Mouse (Mus musculus): ENCODE measurements around the gene Cd164l2. TPM values are rescaled to one million over a fixed set of nuclear protein-coding genes. Genes with fewer than 3 reads are reported as not detected.
A peak's percentile ranks its signal among the peaks of the same experiment; 100 is the strongest.

Cd164l2 gene
- polyA plus RNA-seq, 1 experiment from 2014 or later = 0.67 TPM

DNA sequence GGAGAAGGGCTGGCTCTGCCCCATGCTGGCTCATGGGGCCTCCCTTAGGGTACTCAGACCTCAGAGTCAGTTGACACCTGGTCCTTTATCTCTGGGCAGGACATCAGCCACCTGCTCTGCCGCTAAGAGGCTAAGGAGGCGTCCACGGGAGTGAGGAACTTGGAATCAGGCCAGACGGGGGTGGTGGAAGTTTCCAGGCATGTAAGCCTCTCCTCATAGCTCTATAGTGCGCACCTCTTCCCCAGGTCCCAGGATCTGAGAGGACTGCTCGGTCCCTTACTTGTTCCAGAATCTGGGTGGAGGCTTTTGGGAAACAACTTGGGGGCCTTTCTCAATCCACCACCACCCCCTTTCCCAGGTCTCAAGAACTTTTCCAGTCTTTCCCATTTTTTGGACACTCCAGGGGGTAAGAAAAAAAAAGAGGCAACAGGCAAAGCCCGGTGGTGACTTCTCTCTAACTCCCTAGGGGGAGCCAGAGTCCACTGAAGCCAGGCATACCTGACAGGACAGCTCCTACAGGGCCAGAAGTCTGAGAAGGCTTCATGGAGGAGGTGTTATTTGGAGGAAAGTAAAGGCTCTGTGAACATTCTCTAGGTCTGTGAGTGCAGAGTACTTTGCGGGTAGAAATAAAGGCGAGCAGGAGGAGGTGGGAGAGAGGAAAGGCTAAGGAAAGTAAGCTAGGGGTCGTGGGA is 21.5 kb downstream of the Cd164l2 start:
- peaks cover 5% of the 10 kb centered on the region; the same call in 1 of the 2 replicates for H3K4me1 ChIP-seq (replicated peaks)
- no peaks in the 10 kb centered on the region for H3K9me3 ChIP-seq
- H3K4me3 ChIP-seq (replicated peaks) = no peak overlapping the region
- ATAC-seq = no peak
- 39% methylated on average over 10 of the region's 10 CpGs for WGBS
- peaks cover 4% of the 10 kb centered on the region; the same call in 1 of the 2 replicates for H3K27me3 ChIP-seq
- H3K36me3 ChIP-seq = no peaks in the 10 kb centered on the region
- H3K27ac ChIP-seq = no peak overlapping the region
- no peak overlapping the region for H3K9ac ChIP-seq (replicated peaks)
- no peak overlapping the region for H3K4me2 ChIP-seq (replicated peaks)

DNA sequence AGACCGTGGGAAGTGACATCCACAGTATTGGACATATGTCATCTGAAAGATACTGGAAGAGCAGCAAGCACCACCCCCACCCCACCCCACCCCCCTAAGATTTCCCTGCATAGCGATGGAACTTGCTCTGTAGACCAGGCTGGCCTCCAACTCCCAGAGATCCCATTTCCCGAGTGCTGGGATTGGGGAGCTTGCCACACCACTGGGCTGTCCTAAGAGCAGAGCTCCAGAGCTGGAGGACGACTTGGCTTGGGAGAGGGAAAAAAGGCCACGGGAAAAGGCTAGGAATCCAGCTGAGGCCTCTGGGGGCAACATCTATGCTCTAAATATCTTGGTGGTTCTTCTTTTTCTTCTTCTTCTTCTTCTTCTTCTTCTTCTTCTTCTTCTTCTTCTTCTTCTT is 22.8 kb downstream of the Cd164l2 start:
- no peak overlapping the region for H3K4me2 ChIP-seq (replicated peaks)
- no peak overlapping the region for H3K9ac ChIP-seq (replicated peaks)
- H3K9me3 ChIP-seq = no peaks in the 10 kb centered on the region
- no peak overlapping the region for H3K4me3 ChIP-seq (replicated peaks)
- peaks cover 16% of the 10 kb centered on the region for H3K27me3 ChIP-seq
- 66% methylated on average over 5 of the region's 5 CpGs for WGBS
- no peaks in the 10 kb centered on the region for H3K36me3 ChIP-seq
- peaks cover 3% of the 10 kb centered on the region; the same call in 1 of the 2 replicates for H3K4me1 ChIP-seq (replicated peaks)
- ATAC-seq = no peak
- H3K27ac ChIP-seq = no peak overlapping the region

- ATAC-seq = no peak
- Histone ChIP-seq H3K27ac (no peak overlapping the region), H3K4me3 (replicated peaks) (no peak overlapping the region), H3K36me3 (no peaks in the 10 kb centered on the region), H3K9me3 (no peaks in the 10 kb centered on the region), H3K4me2 (replicated peaks) (no peak overlapping the region), H3K4me1 (replicated peaks) (peaks cover 2% of the 10 kb centered on the region; the same call in 1 of the 2 replicates), H3K27me3 (peaks cover 22% of the 10 kb centered on the region), H3K9ac (replicated peaks) (no peak overlapping the region)
- 78% methylated on average over 5 of the region's 5 CpGs for WGBS
Observed at GRCm38 (mm10) chr4:133235415-133235814, 23.5 kb downstream of the Cd164l2 start.

- Histone ChIP-seq H3K9me3 (no peaks in the 10 kb centered on the region), H3K4me3 (replicated peaks) (no peak overlapping the region), H3K27me3 (peaks cover 46% of the 10 kb centered on the region), H3K4me1 (replicated peaks) (peaks cover 15% of the 10 kb centered on the region), H3K9ac (replicated peaks) (no peak overlapping the region), H3K27ac (no peak overlapping the region), H3K4me2 (replicated peaks) (no peak overlapping the region), H3K36me3 (no peaks in the 10 kb centered on the region)
- no peak for ATAC-seq
- 90% methylated on average over 4 of the region's 4 CpGs for whole genome bisulfite sequencing
Observed at GRCm38 (mm10) chr4:133237911-133238310, 26.0 kb downstream of the Cd164l2 start.

DNA sequence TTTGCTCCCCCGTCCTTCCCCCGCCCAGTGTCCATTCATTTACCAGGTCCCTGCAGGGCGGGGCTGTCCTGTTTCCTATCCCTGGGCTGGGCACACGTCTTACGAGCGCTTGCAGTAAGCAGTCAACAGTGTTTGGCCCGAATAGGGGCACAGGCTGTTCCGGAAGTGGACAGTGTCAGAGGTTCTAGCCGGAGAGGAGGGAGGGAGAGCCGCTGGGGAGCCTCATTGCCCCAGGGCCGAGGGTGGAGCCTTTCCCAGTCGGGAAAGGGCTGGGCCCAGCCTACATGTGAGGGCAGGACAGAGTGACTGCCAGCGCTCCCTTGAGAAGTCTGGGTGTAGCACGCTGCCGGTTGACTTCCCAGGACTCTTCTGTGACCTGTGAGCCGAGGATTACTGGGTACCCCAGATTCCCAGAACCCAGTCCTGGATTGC is 28.6 kb downstream of the Cd164l2 start, which contains the start of gene Map3k6:
Gene Map3k6 (plus strand): TSS at position 329 of the 432 bp plus-strand sequence.
- Histone ChIP-seq H3K9me3 (no peaks in the 10 kb centered on the region), H3K4me2 (replicated peaks) (peak within 1 kb of the TSS; percentile 81), H3K9ac (replicated peaks) (peak within 1 kb of the TSS; percentile 64), H3K4me1 (replicated peaks) (peaks cover 15% of the 10 kb centered on the region), H3K36me3 (no peaks in the 10 kb centered on the region), H3K27me3 (peaks cover 71% of the 10 kb centered on the region), H3K4me3 (replicated peaks) (peak within 1 kb of the TSS; percentile 50), H3K27ac (no peak within 1 kb of the TSS)
- peak; percentile 31 for ATAC-seq
- 3% methylated on average over 16 of the region's 16 CpGs for WGBS

GRCm38 (mm10) chr4:133240934-133241908 is 29.3 kb downstream of the Cd164l2 start:
- H3K9ac ChIP-seq (replicated peaks) = peak overlapping the region; percentile 64
- H3K4me1 ChIP-seq (replicated peaks) = peaks cover 15% of the 10 kb centered on the region
- peaks cover 78% of the 10 kb centered on the region for H3K27me3 ChIP-seq
- peak overlapping the region; percentile 81 for H3K4me2 ChIP-seq (replicated peaks)
- under 1% methylated on average over 73 of the region's 78 CpGs for WGBS
- H3K36me3 ChIP-seq = no peaks in the 10 kb centered on the region
- peak; percentile 94 for ATAC-seq
- no peak overlapping the region for H3K27ac ChIP-seq
- H3K9me3 ChIP-seq = no peaks in the 10 kb centered on the region
- peak overlapping the region; percentile 50 for H3K4me3 ChIP-seq (replicated peaks)

GRCm38 (mm10) chr4:133241910-133242309 is 30.0 kb downstream of the Cd164l2 start:
- 38% methylated on average over 11 of the region's 11 CpGs for WGBS
- Histone ChIP-seq H3K4me2 (replicated peaks) (peak overlapping the region; percentile 81), H3K27ac (no peak overlapping the region), H3K27me3 (peaks cover 80% of the 10 kb centered on the region), H3K4me3 (replicated peaks) (peak overlapping the region; percentile 50), H3K9ac (replicated peaks) (no peak overlapping the region), H3K36me3 (no peaks in the 10 kb centered on the region), H3K4me1 (replicated peaks) (peaks cover 15% of the 10 kb centered on the region), H3K9me3 (no peaks in the 10 kb centered on the region)
- 0 out of 2 replicates have a peak, but pooled peaks have one; percentile 3 for ATAC-seq

DNA sequence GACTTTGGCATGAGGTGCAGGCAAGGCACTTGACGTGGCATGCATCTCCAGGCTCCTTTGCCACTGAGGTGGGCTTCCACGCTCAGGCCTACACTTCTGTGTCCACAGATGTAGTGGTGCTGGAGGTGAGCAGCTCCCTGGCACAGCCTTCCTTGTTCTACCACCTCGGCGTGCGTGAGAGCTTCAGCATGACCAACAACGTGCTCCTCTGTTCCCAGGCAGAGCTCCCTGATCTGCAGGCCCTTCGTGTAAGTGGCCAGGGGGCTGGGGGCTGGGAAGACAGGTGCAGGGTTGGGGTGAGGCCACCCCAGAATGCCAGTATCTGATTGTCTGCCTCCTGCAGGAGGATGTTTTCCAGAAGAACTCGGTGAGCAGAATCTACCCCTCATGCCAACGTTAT is 30.8 kb downstream of the Cd164l2 start:
- Histone ChIP-seq H3K9ac (replicated peaks) (no peak overlapping the region), H3K9me3 (no peaks in the 10 kb centered on the region), H3K27me3 (peaks cover 88% of the 10 kb centered on the region), H3K4me1 (replicated peaks) (peaks cover 15% of the 10 kb centered on the region), H3K4me2 (replicated peaks) (no peak overlapping the region), H3K27ac (no peak overlapping the region), H3K4me3 (replicated peaks) (no peak overlapping the region), H3K36me3 (no peaks in the 10 kb centered on the region)
- no peak for ATAC-seq
- WGBS = 64% methylated on average over 9 of the region's 9 CpGs

- Histone ChIP-seq H3K4me1 (replicated peaks) (peaks cover 15% of the 10 kb centered on the region), H3K9ac (replicated peaks) (no peak overlapping the region), H3K4me2 (replicated peaks) (no peak overlapping the region), H3K9me3 (no peaks in the 10 kb centered on the region), H3K36me3 (no peaks in the 10 kb centered on the region), H3K4me3 (replicated peaks) (no peak overlapping the region), H3K27ac (no peak overlapping the region), H3K27me3 (peaks cover 97% of the 10 kb centered on the region)
- 66% methylated on average over 12 of the region's 13 CpGs for WGBS
- ATAC-seq = no peak
Observed at GRCm38 (mm10) chr4:133243538-133243937, 31.6 kb downstream of the Cd164l2 start.

GRCm38 (mm10) chr4:133244289-133244688 is 32.4 kb downstream of the Cd164l2 start:
- no peaks in the 10 kb centered on the region for H3K9me3 ChIP-seq
- WGBS = 94% methylated on average over 1 of the region's 1 CpGs
- peaks cover 15% of the 10 kb centered on the region for H3K4me1 ChIP-seq (replicated peaks)
- H3K27me3 ChIP-seq = peaks cover 96% of the 10 kb centered on the region
- no peaks in the 10 kb centered on the region for H3K36me3 ChIP-seq
- no peak for ATAC-seq
- no peak overlapping the region for H3K27ac ChIP-seq
- no peak overlapping the region for H3K9ac ChIP-seq (replicated peaks)
- no peak overlapping the region for H3K4me3 ChIP-seq (replicated peaks)
- no peak overlapping the region for H3K4me2 ChIP-seq (replicated peaks)

DNA sequence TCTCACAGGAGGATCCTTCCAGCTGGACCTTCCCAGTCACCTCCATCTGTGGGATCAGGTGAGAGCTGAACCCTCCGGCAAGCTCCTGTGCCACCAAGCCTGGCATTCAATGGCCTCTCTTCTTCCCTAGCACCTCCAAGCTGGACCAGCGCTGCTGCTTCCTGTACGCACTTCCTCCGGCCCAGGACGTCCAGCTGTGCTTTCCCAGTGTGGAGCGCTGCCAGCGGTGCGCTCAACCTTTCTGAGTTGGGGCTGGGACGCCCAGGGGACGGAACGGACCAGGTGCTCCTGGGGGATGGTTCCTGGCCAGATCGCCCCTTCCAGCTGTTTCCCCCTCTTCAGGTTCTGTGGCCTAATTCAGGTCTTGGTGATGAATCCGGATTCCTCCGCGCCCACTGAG is 35.1 kb downstream of the Cd164l2 start:
- no peak overlapping the region for H3K4me2 ChIP-seq (replicated peaks)
- no peak overlapping the region for H3K4me3 ChIP-seq (replicated peaks)
- H3K4me1 ChIP-seq (replicated peaks) = peaks cover 15% of the 10 kb centered on the region
- no peak overlapping the region for H3K9ac ChIP-seq (replicated peaks)
- 22% methylated on average over 15 of the region's 15 CpGs for WGBS
- H3K9me3 ChIP-seq = no peaks in the 10 kb centered on the region
- no peaks in the 10 kb centered on the region for H3K36me3 ChIP-seq
- no peak overlapping the region for H3K27ac ChIP-seq
- peaks cover 97% of the 10 kb centered on the region for H3K27me3 ChIP-seq
- ATAC-seq = no peak

Measured in midbrain, embryonic 13.5 days (tissue).